Mouse (Mus musculus) small intestine, adult 2 months (tissue): ENCODE results near the gene Esp6. TPM values are rescaled to one million over a fixed set of nuclear protein-coding genes. Genes with fewer than 3 reads are reported as not detected.

Source experiments
- H3K27ac ChIP-seq: fragments of 200-500 bp; 2 replicates; pipeline ENCODE4 v1.5.1; 2012; ENCODE audit warnings: low read depth, low read length, control low read depth, inconsistent platforms; ENCODE audit not compliant: insufficient read depth
- H3K27me3 ChIP-seq: fragments of 200-500 bp; 2 replicates; pipeline ENCODE4 v1.6.1; 2012; ENCODE audit warnings: mild to moderate bottlenecking, moderate library complexity, low read length, inconsistent platforms; ENCODE audit not compliant: control insufficient read depth, insufficient read depth
- H3K36me3 ChIP-seq: fragments of 200-500 bp; 2 replicates; pipeline ENCODE4 v1.6.1; 2012; ENCODE audit warnings: mild to moderate bottlenecking, low read length, control low read depth, inconsistent platforms; ENCODE audit not compliant: control insufficient read depth, insufficient read depth
- H3K4me1 ChIP-seq: fragments of 200-500 bp; 2 replicates; pipeline ENCODE4 v1.6.1; 2012; ENCODE audit warnings: low read length, inconsistent platforms, mixed read lengths; ENCODE audit not compliant: control insufficient read depth, insufficient read depth, insufficient read length
- H3K4me3 ChIP-seq: fragments of 200-500 bp; 2 replicates; pipeline ENCODE4 v1.5.1; 2012; ENCODE audit warnings: low read depth, mild to moderate bottlenecking, control low read depth, inconsistent platforms, low read length, moderate library complexity
- CTCF ChIP-seq: fragments of 200-500 bp; IDR thresholded peaks from 2 replicates; pipeline ENCODE4 v1.5.1; 2012; ENCODE audit warnings: low read depth, mild to moderate bottlenecking, control low read depth, inconsistent platforms, low read length, moderate library complexity, mixed read lengths; ENCODE audit not compliant: insufficient replicate concordance, insufficient read length; ENCODE audit errors: extremely low read depth
- POLR2A ChIP-seq: fragments of 200-500 bp; IDR thresholded peaks from 2 replicates; pipeline ENCODE4 v1.6.1; 2012; ENCODE audit warnings: low read depth, mild to moderate bottlenecking, control low read depth, inconsistent platforms, low read length, moderate library complexity
- polyA plus RNA-seq: library from polyadenylated mRNA; depleted of rRNA; stranded (reverse); fragments of >200 nt; gene quantifications from 2 replicates; pipeline ENCODE4 v1.2.3, GENCODE M21; 2012; rRNA removed

The Esp6 gene
- polyA plus RNA-seq, 1 experiment = not detected

GRCm38 (mm10) chr17:40598294-40598693 lies 37.0 kb downstream of the Esp6 start, which contains the start of gene Esp4:
Gene Esp4, plus strand, starts transcription at chr17:40598594.
- TF ChIP-seq POLR2A = no peak
- TF ChIP-seq CTCF = no peak
- no peak within 1 kb of the TSS for H3K4me3 ChIP-seq
- H3K27ac ChIP-seq = no peak within 1 kb of the TSS
- H3K36me3 ChIP-seq = no peaks in the 10 kb centered on the region
- no peaks in the 10 kb centered on the region for H3K27me3 ChIP-seq
- H3K4me1 ChIP-seq = no peaks in the 10 kb centered on the region

Other genes with a start within 250 kb of the Esp6 start
- not detected in 2 replicates for gene Crisp1, start 242.3 kb upstream of the Esp6 start, polyA plus RNA-seq
- not detected in 2 replicates for gene Esp8, start 41.5 kb upstream of the Esp6 start, polyA plus RNA-seq
- not detected in 2 replicates for gene Esp4, start 37.1 kb downstream of the Esp6 start, polyA plus RNA-seq
- not detected in 2 replicates for gene Esp3, start 70.6 kb downstream of the Esp6 start, polyA plus RNA-seq
- not detected in 2 replicates for gene Esp1, start 165.6 kb downstream of the Esp6 start, polyA plus RNA-seq
- gene Crisp2, start 245.5 kb downstream of the Esp6 start, polyA plus RNA-seq = not detected in 2 replicates
- gene Rhag, start 249.6 kb downstream of the Esp6 start, polyA plus RNA-seq = not detected in 2 replicates